Mouse (Mus musculus): Measurements from ENCODE around the gene Vnn3.
A peak's percentile ranks its signal among the peaks of the same experiment; 100 is the strongest.

Gene Vnn3

GRCm38 (mm10) chr10:23894601-23895349 lies 43.5 kb downstream of the Vnn3 start, which contains the start of gene Vnn1:
TSS of gene Vnn1 (plus strand) at chr10:23894688.
- DNase-seq = peak; percentile 4 to 8

- DNase-seq = no peak
These were observed 44.1 kb downstream of the Vnn3 start for GRCm38 (mm10) chr10:23895376-23895775.

GRCm38 (mm10) chr10:23901119-23901518 lies 49.9 kb downstream of the Vnn3 start:
- no peak for DNase-seq

GRCm38 (mm10) chr10:23905661-23906060 lies 54.4 kb downstream of the Vnn3 start:
- DNase-seq = no peak
